Mouse (Mus musculus): ENCODE results near the gene Ddit4.
A peak's percentile ranks its signal among the peaks of the same experiment; 100 is the strongest.
"Not testable (repeated sequence)": the region's sequence is repeated elsewhere in the genome, so short reads cannot be mapped to it uniquely, and the experiment has no call there.

The Ddit4 gene

DNA sequence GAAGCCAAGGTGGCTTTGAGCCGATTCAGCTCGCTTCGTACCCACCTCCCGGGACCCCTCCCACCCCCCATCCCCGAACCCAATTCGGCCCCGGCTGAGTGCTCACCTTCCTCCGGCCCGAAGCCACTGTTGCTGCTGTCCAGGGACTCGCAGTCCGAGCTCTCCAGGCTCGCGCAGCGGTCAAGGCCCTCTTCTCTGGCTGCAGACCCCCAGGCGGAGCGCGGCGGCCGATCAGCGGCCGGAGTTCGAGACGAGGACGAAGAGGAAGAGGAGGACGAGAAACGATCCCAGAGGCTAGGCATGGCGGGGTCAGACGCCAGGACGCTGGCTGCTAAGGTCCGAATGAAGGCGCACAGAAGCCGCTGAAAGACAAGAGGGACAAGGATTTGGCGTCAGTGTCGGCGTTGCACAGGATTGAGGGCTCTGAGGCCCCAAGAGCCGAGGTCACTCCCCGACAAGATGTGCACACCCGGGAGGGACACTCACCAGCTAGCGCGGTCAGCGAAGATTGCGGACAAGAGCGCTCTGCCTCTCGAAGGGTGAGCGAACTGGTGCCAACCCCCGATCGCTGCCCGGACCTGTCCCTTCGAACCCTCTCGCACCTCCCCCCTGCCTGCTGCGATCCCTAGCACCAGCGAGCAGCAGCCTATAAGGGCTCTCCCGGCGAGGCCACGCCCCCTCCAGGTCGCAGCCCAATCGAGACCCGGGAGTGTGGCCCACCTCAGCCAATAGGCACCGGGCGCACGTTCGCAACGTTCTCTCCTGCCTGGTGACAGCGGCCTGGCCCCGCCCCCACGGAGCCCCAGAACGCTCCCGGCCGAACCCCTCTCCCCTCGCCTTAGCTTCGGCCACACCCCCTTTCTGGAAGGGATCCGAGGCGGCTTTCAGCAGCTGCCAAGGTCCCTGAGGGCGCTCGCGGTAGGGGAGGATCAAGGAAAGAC lies at the start of gene Ddit4:
Gene Ddit4, minus strand, starts transcription at position 624 of the 941 bp plus-strand sequence.
- peak; percentile 72 for DNase-seq (ENCODE audit: low read depth, low spot score)

DNA sequence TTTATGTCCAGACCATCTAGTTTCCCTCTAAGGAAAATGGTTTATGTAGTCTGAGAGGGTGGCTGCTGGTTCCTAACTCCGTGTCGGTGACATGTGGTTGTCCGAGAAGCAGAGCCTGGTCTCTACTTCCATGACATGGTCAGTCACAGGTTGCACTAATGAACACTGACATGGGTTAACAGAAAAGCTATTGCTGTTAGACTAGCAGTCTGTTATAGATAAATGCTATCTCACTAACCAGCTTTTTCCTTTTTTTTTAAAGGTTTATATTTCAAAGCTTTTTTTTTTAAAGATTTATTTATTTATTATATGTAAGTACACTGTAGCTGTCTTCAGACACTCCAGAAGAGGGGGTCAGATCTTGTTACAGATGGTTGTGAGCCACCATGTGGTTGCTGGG lies 47.4 kb upstream of the Ddit4 start:
- no peak for DNase-seq (ENCODE audit: low read depth, low spot score)

DNA sequence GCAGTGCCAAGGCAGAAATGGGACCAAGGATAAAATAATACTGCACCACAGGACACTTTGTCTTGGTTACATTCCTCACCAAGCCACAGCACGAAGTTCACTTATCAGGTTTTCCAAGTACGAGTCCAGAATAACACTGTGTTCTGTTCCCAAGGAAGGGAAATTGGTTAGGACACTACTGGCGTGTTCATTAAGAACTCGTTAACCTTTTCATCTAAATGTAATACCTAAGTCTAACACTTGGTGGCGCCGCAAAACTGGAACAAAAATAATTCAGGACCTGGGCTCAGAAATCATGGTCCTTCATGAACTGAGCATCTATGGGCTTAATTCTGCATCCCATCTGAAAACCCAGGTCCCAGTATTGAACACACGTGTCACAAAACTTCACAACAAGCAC lies 46.0 kb upstream of the Ddit4 start:
- DNase-seq (ENCODE audit: low read depth, low spot score): peak; percentile 64

DNA sequence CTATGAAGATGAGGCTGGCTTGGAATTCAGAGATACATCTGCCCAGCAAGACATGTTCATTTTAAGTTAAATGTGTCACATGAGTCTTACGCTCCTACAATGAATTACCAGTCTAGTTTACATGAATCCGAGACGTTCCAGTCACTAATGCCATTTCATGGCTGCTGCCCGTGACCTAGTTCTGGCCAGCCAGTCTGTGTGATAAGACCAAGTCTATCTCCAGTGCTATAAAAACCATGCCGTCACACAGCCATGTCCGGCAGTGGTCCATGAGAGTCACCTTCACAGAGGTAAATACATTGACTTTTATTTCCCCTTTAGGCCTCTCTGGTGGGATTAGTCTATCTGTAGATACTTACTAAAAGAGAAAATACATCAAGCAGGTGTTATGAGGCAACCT lies 44.3 kb upstream of the Ddit4 start:
- DNase-seq (ENCODE audit: low read depth, low spot score): no peak

DNA sequence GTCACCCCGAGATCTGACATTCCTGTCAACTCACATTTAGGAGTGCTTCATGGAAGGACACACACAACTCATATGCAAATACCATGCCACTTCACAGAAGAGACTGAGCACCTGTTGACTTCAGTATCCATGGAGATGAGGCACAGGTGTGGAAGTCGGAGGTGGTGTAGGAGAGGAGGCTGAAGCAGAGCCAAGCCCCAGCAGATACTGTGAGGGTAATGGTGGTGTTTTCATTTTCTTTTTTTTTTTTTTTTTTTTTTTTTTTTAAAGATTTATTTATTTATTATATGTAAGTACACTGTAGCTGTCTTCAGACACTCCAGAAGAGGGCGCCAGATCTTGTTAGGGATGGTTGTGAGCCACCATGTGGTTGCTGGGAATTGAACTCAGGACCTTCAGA lies 42.2 kb upstream of the Ddit4 start:
- not testable (repeated sequence) for DNase-seq (ENCODE audit: low read depth, low spot score)

DNA sequence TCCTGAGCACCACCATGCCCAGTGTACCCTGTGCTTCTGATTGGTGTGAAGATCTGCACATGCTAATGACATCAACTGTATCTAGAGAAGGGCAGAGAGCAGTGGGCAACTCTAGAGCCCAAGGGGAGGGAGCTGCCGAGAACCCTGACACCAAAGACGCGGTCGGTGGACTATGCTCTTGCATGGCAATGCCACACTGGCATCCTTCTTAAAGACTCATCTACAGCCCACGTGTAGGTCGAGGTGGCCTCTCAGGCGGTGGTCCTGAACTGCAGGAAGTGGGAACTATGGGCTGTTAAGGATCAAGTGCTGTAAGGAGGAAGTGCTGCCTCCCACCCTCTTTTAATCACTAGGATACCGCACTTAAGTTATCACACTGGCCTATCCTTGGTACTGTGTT lies 40.4 kb upstream of the Ddit4 start:
- DNase-seq (ENCODE audit: low read depth, low spot score): no peak

DNA sequence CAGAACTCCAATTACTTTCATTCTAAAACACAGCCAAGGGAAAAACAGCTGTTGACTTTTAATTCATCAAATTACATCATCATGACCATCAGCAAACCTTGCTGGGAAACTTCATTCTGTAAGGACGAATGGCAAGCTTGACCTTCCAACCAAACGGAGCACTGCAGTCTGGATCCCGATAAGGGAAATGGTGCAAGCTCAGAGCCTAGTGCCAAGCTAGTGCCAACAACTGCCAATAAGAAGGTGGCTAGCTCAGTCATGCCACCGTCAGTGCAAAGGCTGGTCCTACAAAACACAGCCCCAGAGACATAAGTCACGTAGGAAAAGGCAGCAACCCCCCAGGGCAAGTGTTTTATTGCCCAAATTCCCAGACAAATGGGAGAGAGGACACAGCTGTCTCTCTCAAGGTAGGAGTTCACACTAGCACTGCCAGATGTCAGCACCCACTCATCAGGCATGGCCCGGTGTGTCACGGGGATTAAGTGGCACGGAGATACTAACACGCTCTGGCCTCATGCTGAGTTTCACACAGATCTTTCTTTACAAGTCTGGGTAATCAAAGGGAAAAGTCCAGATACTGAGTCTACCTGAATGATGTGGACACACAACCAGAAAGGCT lies 39.7 kb upstream of the Ddit4 start:
- no peak for DNase-seq (ENCODE audit: low read depth, low spot score)

DNA sequence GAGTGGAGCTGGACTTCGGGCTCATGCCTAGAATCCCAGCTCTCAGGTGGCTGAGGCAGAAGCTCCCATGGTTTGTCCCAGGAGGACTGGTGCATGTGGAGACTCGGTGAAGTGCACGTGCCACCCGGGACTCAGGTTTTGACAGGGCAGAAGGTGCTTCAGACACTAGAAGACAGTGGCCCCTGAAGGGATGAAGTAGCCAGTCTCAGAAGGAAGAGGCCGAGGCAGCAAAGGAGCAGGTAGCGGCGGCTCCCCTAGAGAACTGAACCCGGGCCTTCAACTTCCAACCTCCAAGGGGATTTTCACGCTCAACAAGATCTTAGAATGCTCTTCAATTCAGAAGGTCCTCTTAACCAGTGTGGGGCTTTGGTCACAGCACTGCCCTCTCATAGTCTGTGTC lies 38.8 kb upstream of the Ddit4 start:
- DNase-seq (ENCODE audit: low read depth, low spot score): no peak

DNA sequence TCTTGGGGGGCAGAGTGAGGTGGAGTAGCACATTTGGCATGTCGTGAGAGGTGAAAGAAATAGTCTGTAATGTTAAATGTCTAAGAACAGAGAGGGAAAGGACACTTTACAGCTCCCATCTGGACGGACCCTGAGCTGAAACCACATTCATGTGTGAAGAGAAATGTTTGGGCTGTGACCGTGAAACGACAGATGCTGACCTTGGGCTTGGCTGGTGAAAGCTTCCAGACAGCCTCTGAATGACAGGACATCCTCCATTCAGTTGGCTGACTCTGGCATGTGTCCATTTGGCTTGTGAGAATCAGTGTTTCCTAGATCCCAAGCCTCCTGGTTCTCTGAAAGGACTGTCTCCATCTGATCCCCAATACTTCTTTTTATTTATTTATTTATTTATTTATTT lies 36.4 kb upstream of the Ddit4 start:
- DNase-seq (ENCODE audit: low read depth, low spot score): no peak

DNA sequence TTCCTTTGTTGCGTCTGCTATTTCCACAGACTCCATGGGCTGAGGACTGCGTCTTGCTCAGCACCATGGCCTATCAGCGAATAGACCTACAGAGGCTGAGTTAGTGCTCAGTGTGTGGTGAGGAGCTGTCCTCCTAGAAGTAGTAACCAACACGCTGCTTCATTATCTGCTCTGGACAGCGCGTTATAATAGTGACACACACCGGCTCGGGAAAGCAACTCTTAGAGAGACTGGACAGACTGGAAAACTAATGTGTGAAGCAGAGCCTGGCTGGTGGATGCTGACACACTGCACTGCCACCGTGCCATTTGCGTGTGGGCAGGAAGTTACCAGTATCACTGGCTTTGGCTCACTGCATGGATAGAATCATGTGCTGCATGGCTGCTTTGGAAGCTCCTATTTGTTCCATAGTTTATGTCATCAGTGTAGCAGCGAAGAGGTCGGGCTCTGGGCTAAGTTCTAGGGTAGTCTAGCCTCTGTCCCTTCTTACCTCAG lies 30.8 kb upstream of the Ddit4 start:
- DNase-seq (ENCODE audit: low read depth, low spot score): no peak

DNA sequence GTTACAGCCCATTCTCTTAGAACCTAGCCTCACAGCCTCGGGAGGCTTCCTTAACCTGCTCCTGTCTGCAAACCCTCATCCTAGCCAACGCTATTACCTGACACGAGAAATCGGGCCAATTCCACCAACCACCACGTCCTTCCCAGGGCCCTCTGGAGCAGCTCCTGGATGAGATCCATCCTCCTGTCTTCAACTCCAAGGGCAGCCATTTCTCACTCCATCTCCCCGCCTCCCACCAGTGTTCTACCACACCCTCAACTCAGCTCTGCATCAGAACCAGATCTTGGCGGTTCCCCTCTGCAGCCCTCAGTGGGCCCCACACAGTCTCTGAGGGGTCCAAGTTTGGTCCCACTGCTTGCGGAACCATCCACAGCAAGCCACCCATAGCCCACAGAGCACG lies 30.2 kb upstream of the Ddit4 start:
- no peak for DNase-seq (ENCODE audit: low read depth, low spot score)

DNA sequence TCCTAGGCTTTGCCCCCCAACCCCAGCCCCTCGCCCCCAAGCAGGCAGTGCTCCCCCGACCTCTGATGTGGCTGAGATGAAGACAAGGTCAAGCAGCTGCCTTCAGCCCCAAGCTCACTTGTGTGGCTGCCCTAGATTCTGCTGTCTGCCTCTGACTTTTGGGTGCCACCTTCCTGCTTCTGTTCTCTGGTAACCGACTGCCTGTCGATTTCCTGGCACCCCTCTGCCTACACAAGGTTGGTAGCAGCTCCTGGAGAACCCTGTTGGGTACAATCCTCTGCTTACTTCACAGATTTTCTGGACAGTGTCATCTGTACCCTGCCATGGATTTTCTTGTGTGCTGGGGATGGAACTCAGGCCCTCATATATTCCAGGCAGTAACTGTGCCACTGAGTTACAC lies 29.7 kb upstream of the Ddit4 start:
- DNase-seq (ENCODE audit: low read depth, low spot score): no peak

DNA sequence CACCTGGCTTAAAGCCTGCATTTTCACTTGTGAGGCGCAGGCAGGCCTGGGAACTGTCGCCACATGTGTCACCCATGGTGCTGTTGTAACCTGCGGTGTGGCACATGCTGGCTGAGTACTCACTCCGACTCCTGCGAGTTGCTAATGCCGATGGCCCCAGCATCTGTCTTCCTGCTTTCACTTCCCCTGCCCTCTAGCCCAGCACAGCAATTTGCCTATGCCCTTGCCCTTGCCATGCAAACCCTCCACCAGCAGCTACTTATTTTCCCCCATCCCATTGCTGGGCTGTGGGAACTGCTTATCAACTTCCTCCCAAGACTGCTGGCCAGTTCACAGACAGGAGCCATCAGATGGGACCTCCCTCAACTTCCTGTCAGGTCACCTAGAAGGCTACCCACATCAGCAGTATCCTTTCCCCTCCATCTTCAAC lies 29.2 kb upstream of the Ddit4 start:
- no peak for DNase-seq (ENCODE audit: low read depth, low spot score)

DNA sequence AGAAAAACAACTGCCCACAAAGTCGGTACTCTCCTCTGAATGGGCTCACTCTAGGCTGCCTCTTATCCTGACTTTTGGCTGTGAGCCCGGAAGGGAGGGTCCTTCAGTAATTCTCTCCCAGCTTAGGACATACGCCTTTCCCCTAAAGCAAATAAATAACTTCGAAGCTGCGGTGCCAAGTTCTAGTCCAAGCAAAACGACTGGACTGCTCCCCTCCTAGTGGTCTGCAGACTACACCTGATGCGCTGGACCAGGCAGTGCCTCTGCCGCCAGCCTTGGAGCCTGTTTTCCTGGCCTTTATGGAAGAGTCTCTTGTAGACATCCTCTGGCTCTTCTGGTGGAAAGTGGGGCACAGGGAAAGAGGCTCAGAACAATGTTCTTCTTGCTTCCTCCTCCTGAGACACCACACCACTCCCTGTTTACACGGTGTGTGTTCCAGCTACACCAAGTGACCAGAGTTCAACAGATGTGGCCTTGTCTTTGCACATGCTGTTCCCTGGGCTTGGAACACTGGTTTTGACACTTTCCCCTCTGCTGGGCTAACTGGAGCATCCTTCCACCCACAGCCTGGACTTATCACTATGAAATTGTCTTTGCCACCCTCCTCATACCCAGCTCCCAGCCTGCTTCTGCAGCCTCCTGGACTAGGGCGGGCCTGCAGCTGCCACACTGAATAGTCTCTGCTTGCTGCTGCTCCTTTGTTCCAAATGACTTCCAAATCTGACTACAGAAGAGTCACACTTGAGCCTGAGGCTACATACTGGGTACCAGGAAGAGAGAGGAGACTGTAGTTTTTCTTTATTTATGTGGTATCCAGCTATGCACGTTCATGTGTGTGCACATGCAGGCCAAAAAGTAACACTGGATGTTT lies 27.5 kb upstream of the Ddit4 start:
- DNase-seq (ENCODE audit: low read depth, low spot score): no peak

DNA sequence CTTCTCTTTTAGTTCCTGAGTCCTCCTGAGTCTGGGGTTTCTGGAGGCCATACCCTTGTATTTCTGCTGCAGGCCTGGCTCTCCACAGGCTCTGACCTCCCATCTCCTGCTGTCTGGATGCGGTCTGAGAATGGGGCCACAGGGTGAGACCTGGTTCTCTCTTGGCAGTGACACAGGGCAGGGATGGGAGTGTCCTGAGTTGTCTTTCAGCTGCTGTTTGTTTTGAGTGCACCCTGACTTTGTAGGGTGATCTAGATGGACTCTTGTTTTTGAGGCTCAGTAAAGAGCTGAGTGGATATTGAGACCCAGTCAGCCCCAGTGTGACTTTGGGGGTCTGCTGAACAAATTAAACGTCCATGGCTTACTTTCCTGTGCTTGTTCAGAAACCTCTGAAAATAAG lies 26.8 kb upstream of the Ddit4 start:
- DNase-seq (ENCODE audit: low read depth, low spot score): no peak

DNA sequence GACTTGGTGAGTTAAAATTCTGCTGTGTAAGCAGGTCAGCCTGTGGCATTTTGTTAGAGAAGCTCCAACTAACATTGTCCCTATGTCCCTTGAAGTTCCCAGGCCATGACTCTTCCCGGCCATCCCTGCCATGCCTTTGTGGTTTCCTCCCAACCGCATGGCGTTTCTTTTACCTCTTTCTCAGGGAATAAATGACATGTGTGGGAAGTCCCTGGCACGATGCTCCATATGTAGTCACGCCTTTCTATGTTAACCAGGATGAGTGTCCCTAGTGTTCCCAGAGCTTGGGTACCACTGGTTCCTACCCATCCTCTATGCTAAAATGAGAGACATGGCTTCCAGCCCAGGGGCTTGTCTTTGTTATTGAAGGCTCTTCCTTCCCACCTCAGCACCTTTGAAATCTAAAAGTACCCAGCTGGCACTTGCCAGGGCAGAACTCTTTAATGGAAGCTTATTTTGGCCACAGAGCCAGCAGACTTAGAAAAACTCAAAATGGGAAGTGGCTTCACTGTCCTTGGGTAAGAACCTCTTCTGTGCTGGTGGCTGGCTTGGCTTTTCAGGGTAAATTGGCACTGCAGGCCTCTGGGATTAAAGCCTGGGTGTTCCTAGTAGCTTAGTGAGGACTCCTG lies 26.2 kb upstream of the Ddit4 start:
- DNase-seq (ENCODE audit: low read depth, low spot score): no peak

DNA sequence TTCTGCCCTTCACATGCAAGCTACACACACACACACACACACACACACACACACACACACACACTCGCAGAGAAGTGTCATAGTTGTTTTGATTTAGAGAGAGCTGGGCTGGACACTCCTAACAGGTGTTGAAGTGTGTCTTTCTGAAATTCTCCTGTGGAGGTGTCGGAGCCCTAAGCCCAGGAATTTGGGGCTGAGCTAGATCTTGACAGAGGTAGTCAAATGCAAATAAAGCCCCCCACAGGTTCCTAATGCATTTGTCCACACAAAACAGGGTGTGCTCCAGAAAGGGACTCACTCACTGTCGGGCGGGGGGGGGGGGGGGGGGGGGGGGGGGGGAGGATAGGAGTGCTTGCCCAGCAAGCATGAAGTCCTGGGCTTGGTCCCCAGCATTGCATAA lies 25.5 kb upstream of the Ddit4 start:
- no peak for DNase-seq (ENCODE audit: low read depth, low spot score)

DNA sequence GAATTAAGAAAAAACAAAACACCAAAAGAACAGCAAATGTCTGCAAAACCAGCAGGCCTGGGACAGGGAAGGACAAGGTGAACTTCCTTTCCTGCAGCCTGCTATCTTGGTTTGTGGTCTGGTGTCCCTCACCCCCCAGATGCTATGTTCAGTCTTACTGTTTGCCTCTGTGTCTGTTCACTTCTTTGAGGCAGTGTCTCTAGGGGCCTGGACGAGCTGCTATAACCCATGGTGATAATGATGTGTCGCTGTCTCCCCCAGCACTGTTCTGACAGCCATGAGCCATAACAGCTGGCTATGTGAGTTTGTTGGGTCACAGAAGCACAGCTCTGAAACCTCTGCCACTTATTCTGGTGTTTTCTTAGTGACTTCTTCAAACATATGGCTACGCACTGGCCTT lies 23.2 kb upstream of the Ddit4 start:
- DNase-seq (ENCODE audit: low read depth, low spot score): no peak

DNA sequence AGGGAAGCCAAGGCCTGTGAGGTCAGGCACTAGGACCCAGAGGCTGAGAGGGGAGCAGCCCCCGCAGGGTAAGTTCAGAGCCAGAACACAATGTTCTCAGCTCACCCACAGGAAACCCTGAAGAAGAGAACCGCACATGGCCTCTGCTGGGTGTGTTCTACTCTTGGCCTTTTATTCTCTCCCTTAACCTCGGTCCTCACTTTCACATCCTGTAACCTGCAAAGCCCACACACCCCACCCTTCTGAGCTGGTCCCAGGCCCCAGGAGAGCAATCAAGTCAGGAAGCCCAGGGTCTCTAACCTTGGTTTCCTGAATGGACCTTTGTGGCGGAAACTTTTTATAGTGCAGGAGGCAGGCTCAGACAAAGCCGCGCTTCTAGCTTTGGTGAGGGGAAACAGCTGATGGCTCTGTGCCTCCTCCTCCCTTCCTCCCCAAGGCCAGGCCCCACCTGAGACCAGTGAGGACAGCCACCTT lies 22.6 kb upstream of the Ddit4 start:
- no peak for DNase-seq (ENCODE audit: low read depth, low spot score)

DNA sequence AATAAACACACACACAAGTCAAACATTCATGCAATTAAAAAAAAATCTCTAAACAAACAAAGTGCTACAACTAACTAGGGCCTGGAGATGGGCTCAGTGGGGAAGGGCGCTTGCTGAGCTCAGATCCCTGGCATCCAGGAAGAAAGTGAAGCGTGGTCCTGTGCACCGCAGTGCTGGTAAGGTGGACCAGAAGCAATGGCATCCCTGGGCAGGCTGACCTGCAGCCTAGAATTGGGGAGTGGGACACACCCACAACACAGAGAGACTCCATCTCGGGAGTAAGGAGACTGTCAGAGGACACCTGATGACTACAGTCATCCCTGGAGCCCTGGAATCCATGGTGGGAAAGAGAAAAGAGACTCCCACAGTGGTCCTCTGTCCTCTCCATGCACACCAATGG lies 21.8 kb upstream of the Ddit4 start:
- no peak for DNase-seq (ENCODE audit: low read depth, low spot score)

DNA sequence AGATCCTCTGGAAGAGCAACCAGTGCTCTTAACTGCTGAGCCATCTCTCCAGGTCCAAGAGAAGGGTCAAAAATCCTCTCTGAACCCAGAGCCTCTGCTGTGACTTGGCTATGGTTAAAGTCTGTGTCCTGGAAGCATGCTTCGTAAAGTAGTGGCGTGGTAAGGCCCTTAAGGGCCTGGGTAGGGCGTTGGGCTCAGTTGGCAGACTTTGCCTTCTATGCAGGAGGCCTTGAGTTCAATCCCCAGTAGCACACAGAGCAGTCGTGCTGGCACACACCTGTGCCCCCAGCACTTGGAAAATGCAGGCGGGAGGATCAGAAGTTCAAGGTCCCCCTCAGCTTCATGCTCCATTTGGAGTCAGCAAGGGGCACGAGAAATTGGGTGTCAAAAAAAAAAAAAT lies 21.4 kb upstream of the Ddit4 start:
- DNase-seq (ENCODE audit: low read depth, low spot score): no peak

Data from c-Kit-negative CD71-positive TER-119-positive erythroid progenitor cells, embryonic 14.5 days (primary cell).